Mouse (Mus musculus) bone marrow macrophage, adult 2 months (primary cell): Measurements from ENCODE around the gene Tex13c3. TPM values are rescaled to one million over a fixed set of nuclear protein-coding genes. Genes with fewer than 3 reads are reported as not detected.
"Not testable (repeated sequence)": the region's sequence is repeated elsewhere in the genome, so short reads cannot be mapped to it uniquely, and the experiment has no call there.

Experiments
- H3K27ac ChIP-seq: 2 replicates; pipeline ENCODE4 v1.5.1; 2012; ENCODE audit warnings: low read depth, low read length; ENCODE audit not compliant: insufficient read depth
- H3K4me1 ChIP-seq: 2 replicates; pipeline ENCODE4 v1.6.1; 2012; ENCODE audit warnings: low read length; ENCODE audit not compliant: control insufficient read depth, insufficient read depth
- H3K4me3 ChIP-seq: 2 replicates; pipeline ENCODE4 v1.5.1; 2012; ENCODE audit warnings: mild to moderate bottlenecking, low read length, moderate library complexity; ENCODE audit not compliant: insufficient read depth
- CTCF ChIP-seq: IDR thresholded peaks from 2 replicates; pipeline ENCODE4 v1.5.1; 2012; ENCODE audit warnings: low read depth, mild to moderate bottlenecking, low read length, moderate library complexity
- POLR2A ChIP-seq: IDR thresholded peaks from 2 replicates; pipeline ENCODE4 v1.6.1; 2012; ENCODE audit warnings: mild to moderate bottlenecking, low read depth, low read length, borderline replicate concordance
- polyA plus RNA-seq: library from polyadenylated mRNA; stranded (reverse); fragments of >200 nt; gene quantifications from 2 replicates; pipeline ENCODE4 v1.2.4, GENCODE M21; 2012; ENCODE audit not compliant: missing spikeins, insufficient read depth, insufficient read length

Gene Tex13c3
- not detected in 2 replicates for polyA plus RNA-seq

GRCm38 (mm10) chrX:19481219-19481618 lies at the start of gene Tex13c3:
TSS of gene Tex13c3 (minus strand) at chrX:19481319.
- not testable (repeated sequence) for H3K4me1 ChIP-seq, H3K4me3 ChIP-seq, H3K27ac ChIP-seq

DNA sequence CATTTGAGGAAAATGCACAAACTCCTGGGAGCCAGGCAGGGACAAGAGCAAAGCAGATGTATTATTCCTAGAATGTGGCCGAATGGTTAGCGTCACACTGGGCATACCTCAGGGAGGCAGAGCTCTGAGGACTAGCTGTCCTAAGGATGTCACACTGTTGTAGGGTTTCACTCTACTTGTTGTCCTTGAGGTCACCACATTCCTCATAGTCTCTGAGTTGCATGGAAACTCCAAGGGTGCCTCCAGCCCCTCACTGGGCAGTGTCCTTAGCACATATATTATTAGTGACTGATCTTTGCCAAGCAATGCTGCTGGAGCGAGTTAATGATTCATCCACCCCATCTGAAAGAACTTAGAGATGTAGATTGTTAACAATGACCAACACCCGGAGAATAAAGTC lies 8.6 kb upstream of the Tex13c3 start:
- Histone ChIP-seq H3K4me1 (no peaks in the 10 kb centered on the region), H3K27ac (no peak overlapping the region), H3K4me3 (no peak overlapping the region)
- TF ChIP-seq CTCF: no peak
- TF ChIP-seq POLR2A: no peak
